Mouse (Mus musculus): ENCODE data around the gene Slc25a25. TPM values are rescaled to one million over a fixed set of nuclear protein-coding genes. Genes with fewer than 3 reads are reported as not detected.
A peak's percentile ranks its signal among the peaks of the same experiment; 100 is the strongest.
"Not testable (repeated sequence)": the region's sequence is repeated elsewhere in the genome, so short reads cannot be mapped to it uniquely, and the experiment has no call there.

The Slc25a25 gene
- total RNA-seq (2015) (4.6 and 6.9 TPM in 2 replicates), total RNA-seq (2017) (8.4 and 10.7 TPM in 2 replicates)

DNA sequence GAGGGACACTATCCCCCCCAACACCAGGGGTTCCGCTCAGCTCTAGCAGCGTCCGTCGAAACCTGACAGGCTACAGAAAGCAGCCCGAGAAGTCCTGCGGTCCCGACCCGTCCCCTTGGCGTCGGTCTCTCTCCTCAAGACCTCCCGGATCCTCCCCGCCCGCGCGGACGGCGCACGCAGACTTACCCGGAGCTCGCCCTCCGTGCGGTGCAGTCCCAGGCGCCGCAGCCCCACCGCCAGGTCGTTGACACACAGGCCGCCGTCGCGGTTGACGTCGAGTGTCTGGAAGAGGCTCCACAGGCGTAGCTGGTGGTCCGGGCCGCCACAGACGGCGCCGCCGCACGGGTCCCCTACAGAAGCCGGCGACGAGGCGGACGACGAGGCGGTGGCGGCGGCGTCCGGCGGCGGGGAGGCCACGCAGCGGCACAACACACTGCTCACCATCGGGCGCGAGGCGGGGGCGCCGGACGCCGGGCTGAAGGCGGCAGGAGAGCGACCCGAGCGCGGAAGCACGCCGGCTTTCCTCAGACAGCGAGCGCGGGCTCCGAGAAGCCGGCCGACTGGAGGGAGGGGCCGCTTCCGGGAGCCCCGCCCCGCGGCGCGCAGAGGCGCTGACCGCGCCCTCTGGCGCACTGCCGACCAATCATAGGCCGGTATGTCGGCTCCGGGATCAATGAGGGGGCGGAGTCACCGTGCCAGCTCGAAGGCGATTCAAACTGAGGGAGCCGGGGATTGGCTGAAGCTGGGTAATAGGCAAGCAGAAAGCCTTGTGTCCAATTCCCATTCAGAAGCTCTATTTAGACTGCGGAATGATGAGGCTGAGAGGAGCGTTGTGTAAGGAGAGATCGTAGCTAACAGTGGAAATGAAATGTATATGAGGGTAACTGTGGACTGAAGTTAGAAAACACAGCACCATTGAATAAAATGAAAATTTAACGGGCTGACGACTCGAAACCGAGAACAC is at the start of gene Slc25a25:
Gene Slc25a25, minus strand, starts transcription at position 565 of the 964 bp plus-strand sequence.
- peak; percentile 81 for ATAC-seq (ENCODE audit: poor library complexity, severe bottlenecking)

DNA sequence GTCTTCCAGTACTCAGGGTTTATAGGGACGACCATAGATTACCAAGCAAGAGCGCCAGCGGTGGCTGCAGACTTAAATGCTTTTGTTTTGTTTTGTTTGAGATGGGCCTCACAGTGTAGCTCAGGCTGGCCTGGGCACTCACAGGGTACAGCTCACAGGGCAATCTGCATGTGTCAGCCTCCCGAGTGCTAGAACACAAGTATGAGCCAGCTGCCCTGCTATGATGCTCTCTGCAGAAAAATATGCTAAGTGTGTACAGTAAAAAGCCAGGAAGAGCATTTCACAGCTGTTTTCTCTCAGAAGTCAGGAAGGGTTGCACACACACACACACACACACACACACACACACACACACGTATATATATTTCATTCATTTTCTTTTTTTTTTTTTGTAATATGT is 49.2 kb upstream of the Slc25a25 start:
- ATAC-seq (ENCODE audit: poor library complexity, severe bottlenecking): no peak

DNA sequence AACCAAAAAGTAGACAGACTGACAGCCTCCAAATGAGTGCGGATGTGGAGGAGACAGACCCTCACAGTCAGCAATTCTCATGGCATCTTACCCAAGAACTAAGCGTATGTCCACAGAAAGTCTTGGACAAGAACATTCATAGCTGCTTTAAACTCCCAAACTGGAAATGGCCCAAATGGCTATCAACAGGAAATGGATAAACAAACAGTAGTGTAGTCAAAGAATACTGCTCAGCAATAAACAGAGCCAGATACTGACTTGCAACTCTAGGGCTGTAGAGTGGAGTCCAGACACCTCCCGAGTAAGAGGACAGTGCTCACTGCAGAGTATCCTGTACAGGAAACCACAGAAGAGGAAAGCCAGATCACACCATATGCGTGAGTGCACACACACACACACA is 48.1 kb upstream of the Slc25a25 start:
- no peak for ATAC-seq (ENCODE audit: poor library complexity, severe bottlenecking)

- peak; percentile 44 for ATAC-seq (ENCODE audit: poor library complexity, severe bottlenecking)
Observed at GRCm38 (mm10) chr2:32496190-32496589, 44.9 kb upstream of the Slc25a25 start.

DNA sequence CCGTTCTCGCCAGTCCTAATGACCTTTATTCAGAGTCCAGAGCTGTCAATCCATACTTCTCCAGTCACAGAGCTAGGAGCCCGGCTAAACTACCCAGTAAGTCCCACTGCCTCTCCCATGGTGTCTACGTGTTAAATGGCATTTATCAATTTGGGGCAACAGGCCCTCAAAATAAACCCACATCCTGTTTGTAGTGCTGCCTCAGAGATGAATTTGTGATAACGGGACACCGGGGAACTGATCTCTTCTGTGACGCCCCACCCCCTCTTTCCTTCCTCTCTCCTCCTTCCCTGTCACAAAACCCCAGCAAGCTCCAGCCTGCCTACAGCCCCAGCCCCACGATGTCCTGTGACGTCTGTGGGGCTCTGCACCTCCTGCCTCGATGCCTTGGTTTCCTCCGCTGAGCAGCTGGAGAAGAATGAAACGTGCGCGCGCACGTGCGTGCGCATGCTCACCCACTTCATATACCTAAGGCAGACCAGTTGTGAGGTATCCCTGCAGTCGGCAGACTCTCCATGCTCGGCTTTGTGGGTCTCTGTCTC is 44.0 kb upstream of the Slc25a25 start:
- peak; percentile 77 for ATAC-seq (ENCODE audit: poor library complexity, severe bottlenecking)

DNA sequence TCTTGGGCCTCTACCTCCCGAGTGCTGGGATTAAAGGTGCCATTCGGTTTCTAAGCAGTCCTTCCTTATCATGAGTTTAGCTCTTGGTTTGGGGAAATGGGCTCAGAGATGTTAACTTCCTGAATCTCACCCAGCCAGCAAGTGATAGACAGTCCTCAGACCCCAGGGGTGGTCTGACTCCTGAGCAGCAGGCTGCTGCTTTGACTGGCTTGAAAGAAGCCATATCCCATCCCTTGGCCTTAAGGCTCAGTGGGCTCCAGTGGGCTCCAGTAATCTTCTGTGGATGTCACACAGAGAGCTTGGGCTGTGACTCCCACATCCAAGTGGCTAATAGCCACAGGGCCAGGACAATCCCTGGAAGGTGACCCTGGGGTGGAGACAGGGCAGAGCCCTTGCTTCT is 43.3 kb upstream of the Slc25a25 start:
- ATAC-seq (ENCODE audit: poor library complexity, severe bottlenecking): no peak

DNA sequence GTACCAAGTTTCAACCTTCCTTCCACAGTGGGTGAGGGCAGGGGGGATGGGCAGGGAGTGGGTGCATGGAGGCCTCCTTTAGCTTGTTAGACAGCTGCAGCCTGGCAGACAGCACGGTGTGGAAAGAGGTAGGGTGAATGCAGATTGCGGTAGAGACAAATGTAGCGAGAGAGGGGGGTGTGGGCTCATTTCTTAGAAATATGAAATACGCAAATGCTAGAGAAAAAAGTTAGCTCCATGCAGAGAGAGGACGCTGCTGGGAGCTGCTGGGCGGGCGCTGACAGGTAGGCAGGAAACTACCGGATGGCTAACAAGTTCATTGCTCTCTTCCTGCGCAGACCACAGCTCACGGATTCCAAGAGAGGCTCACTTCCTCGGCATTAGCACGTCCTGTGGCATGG is 42.1 kb upstream of the Slc25a25 start:
- peak; percentile 39 for ATAC-seq (ENCODE audit: poor library complexity, severe bottlenecking)

- ATAC-seq (ENCODE audit: poor library complexity, severe bottlenecking): no peak
Observed at GRCm38 (mm10) chr2:32492661-32493060, 41.4 kb upstream of the Slc25a25 start.

DNA sequence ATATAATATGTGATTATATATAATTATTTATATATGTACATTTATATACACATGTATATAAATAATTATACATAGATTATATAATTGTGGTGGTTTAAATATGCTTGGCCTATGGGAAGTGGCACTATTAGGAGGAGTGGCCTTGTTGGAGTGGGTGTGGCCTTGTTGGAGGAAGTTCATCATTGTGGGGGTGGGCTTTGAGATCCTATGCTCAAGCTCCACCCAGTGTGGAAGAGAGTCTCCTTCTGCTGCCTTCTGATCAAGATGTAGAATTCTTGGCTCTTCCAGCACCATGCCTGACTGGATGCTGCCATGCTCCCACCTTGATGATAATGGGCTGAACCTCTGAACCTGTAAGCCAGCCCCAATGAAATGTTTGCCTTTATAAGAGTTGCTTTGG is 39.5 kb upstream of the Slc25a25 start:
- not testable (repeated sequence) for ATAC-seq (ENCODE audit: poor library complexity, severe bottlenecking)

- peak; percentile 69 for ATAC-seq (ENCODE audit: poor library complexity, severe bottlenecking)
Observed at GRCm38 (mm10) chr2:32488679-32489078, 37.4 kb upstream of the Slc25a25 start.

GRCm38 (mm10) chr2:32487124-32487623 is 35.9 kb upstream of the Slc25a25 start:
- peak; percentile 93 for ATAC-seq (ENCODE audit: poor library complexity, severe bottlenecking)

DNA sequence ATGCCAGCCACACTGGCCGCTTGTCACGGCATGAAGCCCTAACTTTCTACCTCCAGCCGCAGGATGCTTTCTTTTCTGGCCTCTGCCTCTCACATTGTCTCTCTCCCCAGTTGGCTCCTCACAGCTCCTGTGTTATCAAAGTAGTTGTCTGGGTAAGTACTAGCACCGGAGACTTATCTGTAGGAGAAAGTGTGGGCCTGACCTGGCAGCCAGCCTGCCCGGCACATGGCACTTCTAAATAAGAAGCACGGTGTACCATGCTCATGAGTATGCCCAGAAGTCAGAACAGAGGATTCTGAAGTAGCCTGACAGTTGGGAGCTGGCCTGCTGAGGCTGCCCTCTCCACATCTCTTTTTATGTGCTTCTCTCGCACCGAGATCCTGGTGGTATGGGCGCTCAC is 34.9 kb upstream of the Slc25a25 start:
- ATAC-seq (ENCODE audit: poor library complexity, severe bottlenecking): no peak

- no peak for ATAC-seq (ENCODE audit: poor library complexity, severe bottlenecking)
Observed at GRCm38 (mm10) chr2:32485751-32486150, 34.5 kb upstream of the Slc25a25 start.

DNA sequence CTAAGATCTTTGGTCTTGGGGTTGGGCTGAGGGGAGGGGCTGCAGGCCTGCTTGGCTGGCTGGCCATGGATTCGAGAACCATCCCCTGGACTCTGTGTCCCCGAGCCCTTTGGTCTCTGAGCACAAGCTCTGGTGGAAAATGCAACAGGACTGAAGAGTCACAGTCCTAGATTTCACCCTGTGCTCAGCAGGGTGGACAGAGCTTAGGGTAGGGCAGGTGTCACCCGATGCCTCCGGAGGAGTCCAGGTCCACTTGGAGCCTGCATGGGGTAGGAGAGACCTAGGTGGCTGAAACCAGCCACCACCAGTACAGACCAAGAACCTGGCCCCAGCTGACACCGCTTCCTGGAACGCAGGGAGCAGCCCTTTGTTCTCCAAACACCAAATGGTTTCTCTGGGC is 33.7 kb upstream of the Slc25a25 start:
- ATAC-seq (ENCODE audit: poor library complexity, severe bottlenecking): no peak

- no peak for ATAC-seq (ENCODE audit: poor library complexity, severe bottlenecking)
Observed at GRCm38 (mm10) chr2:32483179-32483875, 32.1 kb upstream of the Slc25a25 start.

GRCm38 (mm10) chr2:32482351-32482750 is 31.1 kb upstream of the Slc25a25 start:
- ATAC-seq (ENCODE audit: poor library complexity, severe bottlenecking): no peak

GRCm38 (mm10) chr2:32475361-32475760 is 24.1 kb upstream of the Slc25a25 start:
- ATAC-seq (ENCODE audit: poor library complexity, severe bottlenecking): not testable (repeated sequence)

DNA sequence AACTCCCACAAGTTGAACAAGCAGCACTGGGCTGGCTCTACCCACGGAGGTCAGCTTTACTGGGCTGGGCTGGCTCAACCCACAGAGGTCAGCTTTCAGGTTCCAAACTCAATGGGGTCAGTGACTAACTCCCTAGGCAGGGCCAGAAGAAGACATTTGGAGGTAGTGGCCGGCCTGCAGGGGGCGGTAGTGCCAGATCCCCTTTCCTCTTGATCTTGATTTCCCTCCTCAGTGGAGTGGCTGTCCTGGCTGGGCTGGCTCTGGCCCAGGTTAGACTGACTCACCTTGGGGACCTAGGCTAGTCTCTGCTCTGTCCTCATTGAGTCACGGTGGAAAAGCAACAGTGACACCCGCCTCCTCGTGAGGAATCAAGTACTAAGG is 20.4 kb upstream of the Slc25a25 start:
- ATAC-seq (ENCODE audit: poor library complexity, severe bottlenecking): no peak; the same call in 1 of the 2 replicates

GRCm38 (mm10) chr2:32471001-32471680 is 19.9 kb upstream of the Slc25a25 start:
- no peak for ATAC-seq (ENCODE audit: poor library complexity, severe bottlenecking)

GRCm38 (mm10) chr2:32464212-32464891 is 13.1 kb upstream of the Slc25a25 start:
- no peak for ATAC-seq (ENCODE audit: poor library complexity, severe bottlenecking)

Data from megakaryocyte, adult 5-6 weeks (primary cell).